Mouse (Mus musculus) embryonic facial prominence, embryonic 12.5 days (tissue): ENCODE results near the gene Git2. TPM values are rescaled to one million over a fixed set of nuclear protein-coding genes. Genes with fewer than 3 reads are reported as not detected.

ENCODE experiments used
- microRNA-seq: library from miRNA; unstranded; fragments of <30 nt; microRNA quantifications from one replicate; pipeline ENCODE4, GENCODE M21; 2017
- polyA plus RNA-seq: library from polyadenylated mRNA; unstranded; fragments of >200 nt; fragmentation: Nextera tagmentation; extraction: Ambion mirVana; gene quantifications from 2 replicates; pipeline ENCODE4 v1.2.1, GENCODE M21; 2016

Gene Git2
- polyA plus RNA-seq, 1 experiment from 2014 or later: 48.2 TPM

Small RNA genes lying within 50 kb of the gene (microRNA-seq; reads per million reads assigned to microRNA genes)
- gene Mir7028: not detected

Other genes with a start within 250 kb of the Git2 start
- 2.9 and 3.4 TPM in 2 replicates for gene Fam222a, start 207.5 kb downstream of the Git2 start, polyA plus RNA-seq
- gene Trpv4, start 117.1 kb downstream of the Git2 start, polyA plus RNA-seq: 3.2 and 3.5 TPM in 2 replicates
- 63.0 and 64.5 TPM in 2 replicates for gene Gltp, start 84.5 kb downstream of the Git2 start, polyA plus RNA-seq
- 18.8 and 21.7 TPM in 2 replicates for gene Tchp, start 67.8 kb downstream of the Git2 start, polyA plus RNA-seq
- gene Ankrd13a, start 840 bp downstream of the Git2 start, polyA plus RNA-seq: 60.5 and 63.9 TPM in 2 replicates
- gene 1500011B03Rik, start 48.0 kb upstream of the Git2 start, polyA plus RNA-seq: 109 and 113 TPM in 2 replicates
- gene 4930519G04Rik, start 78.1 kb upstream of the Git2 start, polyA plus RNA-seq: not detected in 2 replicates
- 0.28 and 0.39 TPM in 2 replicates for gene Gm9936, start 83.2 kb upstream of the Git2 start, polyA plus RNA-seq
- 2.4 and 4.2 TPM in 2 replicates for gene Oasl2, start 121.4 kb upstream of the Git2 start, polyA plus RNA-seq
- 0.38 and 0.65 TPM in 2 replicates for gene Oasl1, start 147.7 kb upstream of the Git2 start, polyA plus RNA-seq
- gene 2210016L21Rik, start 166.6 kb upstream of the Git2 start, polyA plus RNA-seq: 65.4 and 73.8 TPM in 2 replicates
- gene Hnf1a, start 195.6 kb upstream of the Git2 start, polyA plus RNA-seq: 0.05 TPM in 1 of 2 replicates, not detected in the other
- gene Sppl3, start 235.6 kb upstream of the Git2 start, polyA plus RNA-seq: 19.9 and 32.7 TPM in 2 replicates